Mouse (Mus musculus): ENCODE data around the gene Gm3285. TPM values are rescaled to one million over a fixed set of nuclear protein-coding genes. Genes with fewer than 3 reads are reported as not detected.

Gm3285 gene
- polyA plus RNA-seq, 1 experiment from 2014 or later = not detected

DNA sequence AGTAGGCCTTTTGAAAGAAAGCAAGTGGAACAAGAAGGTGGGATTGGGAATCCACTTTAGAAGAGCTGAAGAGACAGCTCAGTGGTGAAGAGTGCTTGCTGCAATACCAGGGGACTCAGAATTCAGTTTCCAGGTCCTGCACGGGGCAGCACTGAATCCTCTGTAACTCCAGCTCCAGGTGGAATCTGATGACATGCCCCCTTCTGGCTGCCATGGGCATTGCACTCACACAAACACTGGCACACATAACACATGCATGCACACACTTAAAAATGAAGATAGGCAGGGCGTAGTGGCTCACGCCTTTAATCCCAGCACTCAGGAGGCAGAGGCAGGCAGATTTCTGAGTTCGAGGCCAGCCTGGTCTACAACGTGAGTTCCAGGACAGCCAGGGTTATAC lies 20.8 kb downstream of the Gm3285 start:
- Histone ChIP-seq H3K27ac (ENCODE audit: low read depth, low read length) (no peak overlapping the region), H3K36me3 (ENCODE audit: control insufficient read depth, insufficient read depth, low read length) (no peaks in the 10 kb centered on the region), H3K4me1 (replicated peaks; ENCODE audit: control insufficient read depth, insufficient read depth, low read length) (no peaks in the 10 kb centered on the region), H3K9me3 (ENCODE audit: control insufficient read depth, low read length) (no peaks in the 10 kb centered on the region), H3K27me3 (replicated peaks; ENCODE audit: control insufficient read depth, insufficient read depth, low read length) (no peaks in the 10 kb centered on the region), H3K9ac (ENCODE audit: low read depth, low read length) (no peak overlapping the region), H3K4me2 (no peak overlapping the region), H3K4me3 (ENCODE audit: low read depth, low read length) (no peak overlapping the region)
- 75% methylated on average over 5 of the region's 5 CpGs for WGBS
- no peak for ATAC-seq (replicated peaks; ENCODE audit: low FRiP score)
- DNase-seq (ENCODE audit: low spot score) = no peak

DNA sequence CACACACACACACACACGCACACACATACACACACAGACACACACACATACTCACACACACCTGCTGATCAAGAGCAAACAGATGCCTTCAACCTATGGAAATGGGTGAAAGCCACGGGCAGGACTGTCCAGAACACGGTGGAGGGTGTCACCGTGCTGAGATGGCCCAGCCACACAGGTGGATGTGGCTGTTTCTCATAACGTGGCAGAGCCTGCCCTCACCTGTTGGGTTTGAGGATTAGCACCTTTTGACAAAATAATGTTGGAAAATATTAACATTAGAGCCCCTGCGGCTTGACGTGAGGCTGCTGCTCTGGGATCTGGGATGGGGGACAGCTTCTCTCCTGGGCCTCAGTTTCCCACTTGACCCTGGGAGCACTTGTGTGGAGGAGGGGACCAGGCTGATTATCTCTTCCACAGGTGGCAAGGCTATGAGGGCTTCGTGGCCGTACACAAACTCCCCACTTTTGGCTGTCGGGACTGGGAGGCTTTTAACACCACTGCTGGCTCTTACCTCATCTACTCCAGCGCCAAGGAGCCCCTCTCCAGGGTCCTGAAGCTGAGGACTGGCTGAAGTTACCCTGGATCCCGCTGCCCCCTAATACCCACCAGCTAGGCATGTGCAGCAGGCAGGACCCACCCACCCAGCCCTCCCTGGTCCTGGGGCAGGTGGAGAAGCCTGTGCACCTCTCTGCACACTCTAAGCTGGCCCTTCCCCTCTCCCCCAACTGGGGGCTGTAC lies 24.4 kb downstream of the Gm3285 start:
- no peaks in the 10 kb centered on the region for H3K4me1 ChIP-seq (replicated peaks; ENCODE audit: control insufficient read depth, insufficient read depth, low read length)
- H3K9ac ChIP-seq (ENCODE audit: low read depth, low read length) = no peak overlapping the region
- no peak overlapping the region for H3K27ac ChIP-seq (ENCODE audit: low read depth, low read length)
- H3K9me3 ChIP-seq (ENCODE audit: control insufficient read depth, low read length) = no peaks in the 10 kb centered on the region
- H3K4me3 ChIP-seq (ENCODE audit: low read depth, low read length) = no peak overlapping the region
- no peak overlapping the region for H3K4me2 ChIP-seq
- DNase-seq (ENCODE audit: low spot score) = no peak
- WGBS = 45% methylated on average over 12 of the region's 12 CpGs
- no peaks in the 10 kb centered on the region for H3K27me3 ChIP-seq (replicated peaks; ENCODE audit: control insufficient read depth, insufficient read depth, low read length)
- no peak for ATAC-seq (replicated peaks; ENCODE audit: low FRiP score)
- H3K36me3 ChIP-seq (ENCODE audit: control insufficient read depth, insufficient read depth, low read length) = no peaks in the 10 kb centered on the region

DNA sequence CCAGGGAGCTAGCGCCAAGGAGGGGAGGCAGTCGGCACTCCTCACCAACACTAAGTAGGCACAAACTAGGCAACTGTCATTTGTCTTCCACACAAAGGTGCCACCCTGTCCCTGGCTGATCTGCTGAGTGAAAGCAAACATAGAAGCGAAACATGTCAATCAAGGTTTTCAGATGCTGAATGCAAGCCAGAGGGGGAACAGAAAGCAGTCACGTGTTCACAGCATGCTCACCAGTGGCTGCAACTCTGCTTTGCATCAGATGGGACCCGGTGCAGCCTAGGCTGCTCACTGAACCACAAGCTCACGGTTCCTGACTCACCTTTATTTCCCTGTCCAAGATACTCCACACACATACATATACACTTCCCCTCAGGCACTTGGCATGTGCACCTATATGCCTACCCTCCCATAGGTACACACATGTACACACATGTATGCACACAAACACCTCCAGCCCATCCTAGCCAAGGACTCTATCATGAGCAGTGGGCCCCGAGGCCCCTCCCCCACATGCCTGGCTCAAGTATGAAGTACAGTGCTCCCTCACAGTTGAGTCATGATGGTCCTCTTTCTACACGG lies 29.3 kb downstream of the Gm3285 start:
- H3K4me1 ChIP-seq (replicated peaks; ENCODE audit: control insufficient read depth, insufficient read depth, low read length) = no peaks in the 10 kb centered on the region
- no peak overlapping the region for H3K4me3 ChIP-seq (ENCODE audit: low read depth, low read length)
- DNase-seq (ENCODE audit: low spot score) = no peak
- H3K9ac ChIP-seq (ENCODE audit: low read depth, low read length) = no peak overlapping the region
- no peak overlapping the region for H3K27ac ChIP-seq (ENCODE audit: low read depth, low read length)
- no peak overlapping the region for H3K4me2 ChIP-seq
- 78% methylated on average over 8 of the region's 8 CpGs for WGBS
- H3K36me3 ChIP-seq (ENCODE audit: control insufficient read depth, insufficient read depth, low read length) = no peaks in the 10 kb centered on the region
- H3K27me3 ChIP-seq (replicated peaks; ENCODE audit: control insufficient read depth, insufficient read depth, low read length) = no peaks in the 10 kb centered on the region
- no peak; the same call in 1 of the 2 replicates for ATAC-seq (replicated peaks; ENCODE audit: low FRiP score)
- H3K9me3 ChIP-seq (ENCODE audit: control insufficient read depth, low read length) = no peaks in the 10 kb centered on the region

DNA sequence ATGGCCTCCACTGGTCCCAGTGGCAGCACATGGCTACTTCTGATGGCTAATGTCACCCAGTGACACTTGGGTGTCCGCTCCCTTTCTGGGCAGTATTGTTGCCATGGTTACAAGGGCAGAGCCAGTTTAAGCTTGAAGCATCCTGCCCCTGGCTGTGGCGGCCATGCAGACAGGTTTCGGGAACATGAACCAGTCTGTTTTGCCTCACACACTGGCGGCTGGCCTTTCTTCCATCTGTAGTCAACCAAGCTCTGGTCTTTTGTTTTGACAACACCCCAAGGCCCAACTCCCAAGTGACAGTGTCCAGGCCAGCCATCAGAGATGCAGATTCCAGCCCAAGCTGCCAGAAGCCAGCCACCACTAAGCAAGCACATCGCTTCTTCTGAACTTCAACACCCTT lies 33.8 kb downstream of the Gm3285 start:
- Histone ChIP-seq H3K9me3 (ENCODE audit: control insufficient read depth, low read length) (no peaks in the 10 kb centered on the region), H3K4me2 (no peak overlapping the region), H3K27me3 (replicated peaks; ENCODE audit: control insufficient read depth, insufficient read depth, low read length) (no peaks in the 10 kb centered on the region; the same call in 1 of the 2 replicates), H3K36me3 (ENCODE audit: control insufficient read depth, insufficient read depth, low read length) (no peaks in the 10 kb centered on the region), H3K4me3 (ENCODE audit: low read depth, low read length) (no peak overlapping the region), H3K4me1 (replicated peaks; ENCODE audit: control insufficient read depth, insufficient read depth, low read length) (no peaks in the 10 kb centered on the region), H3K27ac (ENCODE audit: low read depth, low read length) (no peak overlapping the region), H3K9ac (ENCODE audit: low read depth, low read length) (no peak overlapping the region)
- DNase-seq (ENCODE audit: low spot score) (no peak), ATAC-seq (replicated peaks; ENCODE audit: low FRiP score) (no peak)
- WGBS = 58% methylated on average over 5 of the region's 5 CpGs

DNA sequence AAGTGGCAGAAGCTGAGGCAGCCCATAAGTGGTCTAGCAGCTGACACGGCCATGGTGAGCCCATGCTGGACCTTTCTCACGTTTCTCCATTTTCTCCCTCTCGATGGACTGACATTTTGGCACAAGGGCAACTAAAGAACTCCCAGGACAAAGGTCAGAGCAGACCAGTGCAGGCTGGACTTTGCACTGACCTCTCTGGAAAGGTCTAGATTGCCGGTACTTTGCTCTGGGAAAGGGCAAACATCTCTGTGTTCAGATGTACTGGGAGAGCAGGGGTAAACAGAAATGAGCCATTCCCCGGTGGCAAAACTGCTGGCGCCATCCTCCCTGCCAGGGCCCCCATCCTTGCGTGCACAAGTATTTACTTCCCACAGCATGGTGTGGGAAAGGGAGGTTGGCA lies 38.4 kb downstream of the Gm3285 start:
- H3K4me3 ChIP-seq (ENCODE audit: low read depth, low read length) = no peak overlapping the region
- 70% methylated on average over 7 of the region's 7 CpGs for WGBS
- H3K4me1 ChIP-seq (replicated peaks; ENCODE audit: control insufficient read depth, insufficient read depth, low read length) = 0 out of 2 replicates have a peak, but pooled peaks cover 2% of the 10 kb centered on the region
- no peaks in the 10 kb centered on the region for H3K36me3 ChIP-seq (ENCODE audit: control insufficient read depth, insufficient read depth, low read length)
- H3K4me2 ChIP-seq = no peak overlapping the region
- H3K9ac ChIP-seq (ENCODE audit: low read depth, low read length) = no peak overlapping the region
- peak overlapping the region; percentile 28; the same call in 1 of the 2 replicates for H3K27ac ChIP-seq (ENCODE audit: low read depth, low read length)
- no peak for DNase-seq (ENCODE audit: low spot score)
- ATAC-seq (replicated peaks; ENCODE audit: low FRiP score) = no peak
- no peaks in the 10 kb centered on the region for H3K9me3 ChIP-seq (ENCODE audit: control insufficient read depth, low read length)
- peaks cover 10% of the 10 kb centered on the region for H3K27me3 ChIP-seq (replicated peaks; ENCODE audit: control insufficient read depth, insufficient read depth, low read length)

DNA sequence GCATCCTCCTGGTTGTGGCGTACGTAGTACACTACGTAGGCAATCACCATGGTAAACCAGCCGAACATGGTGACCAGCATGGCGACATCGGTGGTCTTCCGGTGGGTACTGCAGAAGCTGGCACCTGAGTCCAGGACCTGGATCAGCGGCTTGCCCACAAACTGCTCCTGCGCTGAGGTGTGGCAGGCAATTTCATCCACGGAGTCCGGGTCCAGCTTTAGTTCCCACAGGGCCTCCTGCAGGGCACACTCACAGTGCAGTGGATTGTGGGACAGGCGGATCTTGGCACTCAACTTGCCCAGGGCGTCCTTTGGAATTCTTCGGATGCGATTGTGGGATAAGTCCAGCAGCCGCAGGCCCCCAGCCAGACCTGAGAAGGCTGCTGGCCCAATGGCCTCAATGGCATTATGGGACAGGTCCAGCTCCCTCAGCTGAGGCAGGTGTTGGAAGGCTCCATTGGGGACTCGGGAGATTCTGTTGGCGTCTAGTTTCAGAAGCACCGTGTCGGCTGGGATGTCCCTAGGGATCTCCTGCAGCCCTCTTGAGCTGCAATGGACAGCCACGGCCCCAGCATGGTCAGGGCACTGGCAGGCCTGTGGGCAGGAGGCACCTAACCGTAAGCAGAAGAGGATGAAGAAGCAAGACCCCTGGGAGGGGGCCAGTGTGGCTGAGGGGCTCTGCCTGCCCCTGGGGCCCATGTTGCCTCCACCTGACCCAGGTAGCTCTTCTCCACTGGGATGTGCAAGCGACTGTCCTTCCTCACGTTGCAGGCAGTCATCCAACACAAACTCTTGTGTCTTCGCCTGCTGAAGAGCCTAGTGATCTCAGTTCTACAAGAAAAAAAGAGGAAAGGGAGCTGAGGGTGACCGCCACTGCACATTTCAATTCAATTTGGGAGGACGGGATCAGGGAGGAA lies 39.4 kb downstream of the Gm3285 start:
- Histone ChIP-seq H3K36me3 (ENCODE audit: control insufficient read depth, insufficient read depth, low read length) (no peaks in the 10 kb centered on the region), H3K4me1 (replicated peaks; ENCODE audit: control insufficient read depth, insufficient read depth, low read length) (0 out of 2 replicates have a peak, but pooled peaks cover 2% of the 10 kb centered on the region), H3K27ac (ENCODE audit: low read depth, low read length) (no peak overlapping the region), H3K9ac (ENCODE audit: low read depth, low read length) (no peak overlapping the region), H3K9me3 (ENCODE audit: control insufficient read depth, low read length) (no peaks in the 10 kb centered on the region), H3K4me2 (peak overlapping the region; percentile 81), H3K4me3 (ENCODE audit: low read depth, low read length) (0 out of 2 replicates have a peak overlapping the region, but pooled peaks have one; percentile 62), H3K27me3 (replicated peaks; ENCODE audit: control insufficient read depth, insufficient read depth, low read length) (peaks cover 10% of the 10 kb centered on the region)
- no peak for DNase-seq (ENCODE audit: low spot score)
- WGBS = 84% methylated on average over 27 of the region's 27 CpGs
- no peak for ATAC-seq (replicated peaks; ENCODE audit: low FRiP score)

DNA sequence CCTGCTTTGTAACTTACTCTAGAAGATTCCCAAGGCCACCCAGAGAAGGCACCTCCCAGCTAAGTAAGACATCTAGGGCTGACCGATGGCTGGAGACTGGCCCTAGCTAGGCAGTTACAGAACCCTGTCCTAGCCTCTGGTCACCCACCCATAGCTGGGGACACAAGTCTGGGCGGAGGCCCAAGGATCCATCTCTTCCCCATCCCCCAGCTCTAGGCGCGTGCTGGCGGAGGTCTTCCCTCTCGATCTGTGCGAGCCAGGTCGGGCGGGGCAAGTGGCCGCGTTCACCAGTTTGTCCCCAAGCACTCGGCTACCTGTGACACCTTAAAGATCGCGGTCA lies 40.1 kb downstream of the Gm3285 start:
- ATAC-seq (replicated peaks; ENCODE audit: low FRiP score) (peak; percentile 3; the same call in 1 of the 2 replicates), DNase-seq (ENCODE audit: low spot score) (no peak)
- H3K27me3 ChIP-seq (replicated peaks; ENCODE audit: control insufficient read depth, insufficient read depth, low read length) = peaks cover 10% of the 10 kb centered on the region
- H3K9ac ChIP-seq (ENCODE audit: low read depth, low read length) = peak overlapping the region; percentile 52
- no peak overlapping the region for H3K27ac ChIP-seq (ENCODE audit: low read depth, low read length)
- H3K4me2 ChIP-seq = peak overlapping the region; percentile 81
- H3K4me1 ChIP-seq (replicated peaks; ENCODE audit: control insufficient read depth, insufficient read depth, low read length) = 0 out of 2 replicates have a peak, but pooled peaks cover 2% of the 10 kb centered on the region
- WGBS = 3% methylated on average over 14 of the region's 14 CpGs
- H3K4me3 ChIP-seq (ENCODE audit: low read depth, low read length) = peak overlapping the region; percentile 62
- H3K9me3 ChIP-seq (ENCODE audit: control insufficient read depth, low read length) = no peaks in the 10 kb centered on the region
- H3K36me3 ChIP-seq (ENCODE audit: control insufficient read depth, insufficient read depth, low read length) = no peaks in the 10 kb centered on the region

DNA sequence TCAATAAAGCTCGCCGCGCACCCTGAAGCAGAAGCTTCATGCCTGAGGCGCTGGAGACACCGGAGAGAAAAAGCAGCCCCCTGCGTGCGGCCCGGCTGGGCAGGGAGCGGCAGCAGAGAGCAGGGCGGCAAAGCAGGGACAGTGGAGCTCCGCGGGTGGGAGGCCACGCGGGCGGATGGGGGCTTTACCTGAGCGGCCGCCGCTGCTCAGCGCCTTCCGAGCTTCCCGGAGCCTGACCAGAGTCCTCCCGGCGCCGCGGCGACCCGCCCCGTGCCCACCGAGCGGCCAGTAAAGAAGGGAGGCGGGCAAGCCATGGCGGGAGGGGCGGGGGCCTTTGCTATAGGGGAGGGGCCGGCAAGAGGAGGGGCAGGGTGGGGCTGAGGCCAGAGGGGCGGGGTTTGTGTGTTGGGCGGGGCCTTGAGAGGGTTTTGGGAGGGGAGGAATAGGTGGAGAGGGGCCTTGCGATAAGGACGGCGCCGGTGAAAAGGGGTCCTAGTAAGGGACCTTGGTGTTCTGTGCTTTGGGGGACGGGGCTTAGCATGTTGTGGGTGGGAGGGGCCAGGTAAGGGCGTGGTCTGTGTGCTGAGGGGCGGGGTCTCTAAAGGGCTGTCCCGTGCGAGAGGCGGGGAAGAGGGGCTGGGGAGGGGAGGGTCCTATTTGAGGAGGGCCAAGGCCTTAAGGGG lies 40.6 kb downstream of the Gm3285 start, which contains the start of gene Lrrc3:
Gene Lrrc3, minus strand, starts transcription at position 326 of the 683 bp plus-strand sequence.
- DNase-seq (ENCODE audit: low spot score) (peak; percentile 86), ATAC-seq (replicated peaks; ENCODE audit: low FRiP score) (peak; percentile 80)
- Histone ChIP-seq H3K36me3 (ENCODE audit: control insufficient read depth, insufficient read depth, low read length) (no peaks in the 10 kb centered on the region), H3K4me2 (peak within 1 kb of the TSS; percentile 81), H3K27ac (ENCODE audit: low read depth, low read length) (no peak within 1 kb of the TSS), H3K4me3 (ENCODE audit: low read depth, low read length) (peak within 1 kb of the TSS; percentile 62), H3K9ac (ENCODE audit: low read depth, low read length) (peak within 1 kb of the TSS; percentile 52), H3K9me3 (ENCODE audit: control insufficient read depth, low read length) (no peaks in the 10 kb centered on the region), H3K4me1 (replicated peaks; ENCODE audit: control insufficient read depth, insufficient read depth, low read length) (0 out of 2 replicates have a peak, but pooled peaks cover 2% of the 10 kb centered on the region), H3K27me3 (replicated peaks; ENCODE audit: control insufficient read depth, insufficient read depth, low read length) (peaks cover 10% of the 10 kb centered on the region)
- 1% methylated on average over 43 of the region's 46 CpGs for WGBS
